Comparison of ENCODE assay signal across 8 mouse cellular contexts in the genomic region with DNA sequence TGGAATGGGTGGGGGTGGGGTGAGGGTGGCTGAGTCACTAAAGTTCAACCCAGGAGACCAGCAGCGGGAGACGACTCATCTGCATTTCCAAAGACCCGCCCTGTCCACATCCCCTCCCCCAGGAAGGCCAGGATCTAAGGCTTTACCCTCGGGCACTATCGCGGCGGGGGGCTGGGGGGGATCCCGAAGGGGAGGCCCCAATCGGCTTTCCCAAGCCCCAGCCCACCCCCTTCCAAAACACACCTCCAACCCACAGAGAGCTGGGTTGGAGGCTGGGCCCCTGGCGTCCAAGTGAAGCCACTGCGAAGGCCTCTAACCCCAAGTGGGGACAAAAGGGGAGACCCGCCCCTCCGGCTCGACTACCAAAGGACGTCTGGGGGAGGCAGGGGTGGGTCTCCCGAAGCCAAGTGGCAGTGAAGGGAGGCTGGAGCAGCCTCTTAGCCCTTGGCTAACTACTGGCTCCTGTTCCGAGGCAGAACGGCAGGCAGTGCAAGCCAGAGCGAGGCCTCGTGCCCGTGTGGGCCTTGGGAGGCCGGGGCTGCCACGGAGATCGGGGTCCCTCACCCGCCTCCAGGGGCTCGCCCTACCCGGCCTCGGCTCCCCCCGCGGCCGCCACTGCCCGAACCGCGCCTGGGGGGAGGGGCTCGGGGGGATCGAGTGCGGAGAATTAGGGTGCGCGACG. TPM values are rescaled to one million over a fixed set of nuclear protein-coding genes. Genes with fewer than 3 reads are reported as not detected.
DNase-seq lines count a peak whose midpoint lies in the region; ATAC-seq and TF ChIP-seq lines count a peak whose summit lies in the region.

No protein-coding gene starts in this region.

- WGBS in lung, embryonic 14.5 days, result under 1% methylated on average over 40 of the region's 40 CpGs

- no peaks in the 10 kb centered on the region for H3K27me3 ChIP-seq in lung, embryonic 14.5 days (ENCODE audit: insufficient read depth, low read length)

- peak overlapping the region; percentile 100 for H3K27ac ChIP-seq in left cerebral cortex, adult 2 months
- peak overlapping the region; percentile 100 for H3K27ac ChIP-seq in lung, embryonic 14.5 days (ENCODE audit: low read depth)

- peak; percentile 12 for TF ChIP-seq CTCF in left cerebral cortex, adult 2 months (IDR thresholded peaks at IDR 0.05)
- peak; percentile 41 for TF ChIP-seq CTCF in lung, embryonic 14.5 days (IDR thresholded peaks at IDR 0.05; ENCODE audit: low read depth)

- H3K36me3 ChIP-seq in lung, embryonic 14.5 days (ENCODE audit: insufficient read depth), result peaks cover 17% of the 10 kb centered on the region; the same call in 1 of the 2 replicates

- H3K9ac ChIP-seq in lung, embryonic 14.5 days, result peak overlapping the region; percentile 99

- peak; percentile 32 to 37 for DNase-seq in left cerebral cortex, adult 2 months (ENCODE audit: extremely low spot score in 1 of 2, low spot score in 2 of 2)
- DNase-seq in left cerebral cortex, adult 9 months (ENCODE audit: low spot score in 2 of 2), result no peak
- peak; percentile 88 for DNase-seq in embryo, embryonic 10 days (ENCODE audit: low spot score)
- DNase-seq in heart, adult 11 months, result peak; percentile 99
- DNase-seq in kidney, adult 11 months, result peak; percentile 86
- peak; percentile 84 for DNase-seq in lung, embryonic 14.5 days
- DNase-seq in retina, postnatal 1 day, result peak; percentile 91
- DNase-seq in frontal cortex, postnatal 36 days (ENCODE audit: low spot score in 2 of 2), result no peak

- no peaks in the 10 kb centered on the region for H3K9me3 ChIP-seq in lung, embryonic 14.5 days (ENCODE audit: low read depth, low read length)

- ATAC-seq in lung, embryonic 14.5 days (ENCODE audit: insufficient read depth), result peak; percentile 38

- peak overlapping the region; percentile 100 for H3K4me2 ChIP-seq in lung, embryonic 14.5 days

- peaks cover 41% of the 10 kb centered on the region for H3K4me1 ChIP-seq in lung, embryonic 14.5 days (ENCODE audit: insufficient read depth)

- peak overlapping the region; percentile 70 for H3K4me3 ChIP-seq in left cerebral cortex, adult 2 months
- H3K4me3 ChIP-seq in lung, embryonic 14.5 days (ENCODE audit: low read depth, low read length), result peak overlapping the region; percentile 92

- intact Hi-C loops in left cerebral cortex, adult 2 months (cut with DNase I), result no loop called here

RNA-seq across cellular contexts. Expression of a gene that starts 3.6 kb away (rescaled TPM):
- total RNA-seq in left cerebral cortex, adult 2 months (2021), result 10 to 100 TPM; 32.4 to 42.2 TPM
- 11.5 and 12.1 TPM in 2 replicates for polyA plus RNA-seq in lung, embryonic 14.5 days (2014; fragmentation: Nextera tagmentation; extraction: Ambion mirVana)

RNA-seq across cellular contexts. Expression of a gene that starts 5.9 kb away (rescaled TPM):
- total RNA-seq in left cerebral cortex, adult 2 months (2021), result 10 to 100 TPM; 48.5 to 48.9 TPM
- 2.4 and 2.5 TPM in 2 replicates for polyA plus RNA-seq in lung, embryonic 14.5 days (2014; fragmentation: Nextera tagmentation; extraction: Ambion mirVana)

RNA-seq across cellular contexts. Expression of a gene that starts 30.8 kb away (rescaled TPM):
- total RNA-seq in left cerebral cortex, adult 2 months (2021), result 10 to 100 TPM; 23.4 to 24.9 TPM
- polyA plus RNA-seq in lung, embryonic 14.5 days (2014; fragmentation: Nextera tagmentation; extraction: Ambion mirVana), result 70.9 and 81.7 TPM in 2 replicates

RNA-seq across cellular contexts. Expression of a gene that starts 44.2 kb away (rescaled TPM):
- not detected for total RNA-seq in left cerebral cortex, adult 2 months (2021)
- not detected in 2 replicates for polyA plus RNA-seq in lung, embryonic 14.5 days (2014; fragmentation: Nextera tagmentation; extraction: Ambion mirVana)

Comparison
In these comparisons a context has a peak if more than half of its experiments do, and no peak if none do; other contexts are left out.
1. DNase-seq: peak in left cerebral cortex, adult 2 months (2 of 2), embryo, embryonic 10 days (single experiment), heart, adult 11 months (single experiment), kidney, adult 11 months (single experiment), lung, embryonic 14.5 days (single experiment) and retina, postnatal 1 day (single experiment); none in left cerebral cortex, adult 9 months (0 of 2) and frontal cortex, postnatal 36 days (0 of 2).